Mouse (Mus musculus) neural tube, embryonic 15.5 days (tissue): ENCODE measurements at regions not wholly inside any gene's neighbourhood (a gene's known extent, or its start where the extent isn't known, plus 50 kb on each side); places are given as distances from the start of the nearest gene placed in this dataset.

ENCODE experiments used
- ATAC-seq: fragments of 200-750 bp; cut with Nextera tagmentation; 2 replicates; pipeline ENCODE4 v1.8.0; 2017; ENCODE audit warnings: mild to moderate bottlenecking, moderate TSS enrichment, moderate library complexity; ENCODE audit not compliant: low FRiP score
- H3K27ac ChIP-seq: fragments of 300-500 bp; sonication (generic); replicated peaks from 2 replicates; pipeline ENCODE4 v1.5.1; 2015; ENCODE audit warnings: mild to moderate bottlenecking, inconsistent platforms
- H3K27me3 ChIP-seq: fragments of 300-500 bp; sonication (generic); replicated peaks from 2 replicates; pipeline ENCODE4 v1.6.1; 2015; ENCODE audit warnings: inconsistent platforms
- H3K36me3 ChIP-seq: fragments of 300-500 bp; sonication (generic); 2 replicates; pipeline ENCODE4 v1.6.1; 2015; ENCODE audit warnings: inconsistent platforms
- H3K4me1 ChIP-seq: fragments of 300-500 bp; sonication (generic); 2 replicates; pipeline ENCODE4 v1.6.1; 2015; ENCODE audit warnings: inconsistent platforms
- H3K4me2 ChIP-seq: fragments of 300-500 bp; sonication (generic); 2 replicates; pipeline ENCODE4 v1.6.1; 2015; ENCODE audit warnings: inconsistent platforms, mild to moderate bottlenecking, moderate library complexity
- H3K4me3 ChIP-seq: fragments of 300-500 bp; sonication (generic); replicated peaks from 2 replicates; pipeline ENCODE4 v1.5.1; 2015; ENCODE audit warnings: mild to moderate bottlenecking, inconsistent platforms
- H3K9ac ChIP-seq: fragments of 300-500 bp; sonication (generic); replicated peaks from 2 replicates; pipeline ENCODE4 v1.6.1; 2015; ENCODE audit warnings: mild to moderate bottlenecking, inconsistent platforms
- H3K9me3 ChIP-seq: fragments of 300-500 bp; sonication (generic); replicated peaks from 2 replicates; pipeline ENCODE4 v1.6.1; 2016; ENCODE audit warnings: inconsistent platforms
- WGBS: fragments of 180-500 bp; shearing (Covaris S2); methylation state at CpG from one replicate; pipeline ENCODE4 v1.1.7; 2015; ENCODE audit warnings: mixed read lengths; 5-methylcytosine and 5-hydroxymethylcytosine counted together

DNA sequence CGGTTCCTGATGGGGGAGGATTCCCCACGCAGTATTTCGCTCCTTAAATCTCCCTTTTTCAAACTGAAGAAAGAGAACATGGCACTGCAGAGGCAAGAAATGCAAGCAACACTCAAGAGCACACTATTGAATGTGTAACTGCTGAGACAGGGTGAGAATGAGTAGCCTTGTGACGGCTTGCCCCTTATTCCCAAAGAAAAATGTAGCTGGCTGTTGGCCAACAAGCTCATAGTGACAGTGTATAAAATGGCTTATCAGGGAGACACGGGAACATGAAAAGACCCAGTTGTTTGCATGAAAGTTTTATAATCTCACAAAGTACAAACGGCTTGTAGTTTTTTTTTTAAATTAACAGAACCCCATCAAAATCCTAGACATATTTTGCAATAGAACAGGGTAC is 130.8 kb upstream of the Arglu1 start:
- no peaks in the 10 kb centered on the region for H3K36me3 ChIP-seq
- H3K4me3 ChIP-seq = no peak overlapping the region
- H3K9ac ChIP-seq = no peak overlapping the region
- peaks cover 5% of the 10 kb centered on the region; the same call in 1 of the 2 replicates for H3K4me1 ChIP-seq
- no peaks in the 10 kb centered on the region for H3K9me3 ChIP-seq
- no peaks in the 10 kb centered on the region for H3K27me3 ChIP-seq
- H3K4me2 ChIP-seq = no peak overlapping the region
- ATAC-seq = no peak
- no peak overlapping the region for H3K27ac ChIP-seq
- 62% methylated on average over 6 of the region's 6 CpGs for WGBS

- no peak for ATAC-seq
- H3K4me1 ChIP-seq = peaks cover 5% of the 10 kb centered on the region; the same call in 1 of the 2 replicates
- no peaks in the 10 kb centered on the region for H3K9me3 ChIP-seq
- H3K36me3 ChIP-seq = no peaks in the 10 kb centered on the region
- H3K9ac ChIP-seq = no peak overlapping the region
- no peak overlapping the region for H3K27ac ChIP-seq
- H3K4me3 ChIP-seq = no peak overlapping the region
- H3K27me3 ChIP-seq = no peaks in the 10 kb centered on the region
- H3K4me2 ChIP-seq = no peak overlapping the region
- 62% methylated on average over 6 of the region's 6 CpGs for WGBS
These were observed 130.3 kb upstream of the Arglu1 start for GRCm38 (mm10) chr8:8820614-8821013.

DNA sequence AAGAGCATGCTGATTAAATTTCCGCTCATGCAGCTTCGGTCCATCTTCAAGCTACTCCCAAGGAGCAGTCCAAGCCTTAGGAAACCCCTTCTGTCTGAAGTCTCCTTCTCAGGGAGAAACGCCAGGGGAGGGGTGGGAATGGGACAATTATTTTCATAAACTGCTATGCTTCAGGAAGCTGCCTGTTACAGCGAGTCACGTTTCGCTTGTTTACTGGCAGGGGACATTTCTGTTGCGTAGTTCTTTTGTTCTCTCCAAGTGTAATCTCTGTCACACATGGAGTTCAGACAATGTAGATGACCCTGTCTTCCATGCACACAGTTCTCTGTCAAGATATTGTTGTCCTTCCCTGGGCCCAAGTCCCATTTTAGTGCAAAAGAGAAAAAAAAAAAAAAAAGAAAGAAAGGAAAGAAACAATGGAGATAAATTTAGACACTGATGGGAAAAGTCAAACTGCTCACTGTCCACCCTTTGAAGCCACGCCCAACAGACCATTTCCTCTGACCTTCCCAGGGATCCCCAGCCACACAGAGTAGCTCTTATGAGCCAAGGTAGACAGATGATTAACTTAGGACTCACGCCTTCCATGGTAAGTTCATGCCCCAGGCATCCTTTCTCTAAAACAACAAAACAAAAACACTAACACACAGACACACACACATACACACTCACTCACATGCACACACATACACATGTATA is 129.1 kb upstream of the Arglu1 start:
- H3K36me3 ChIP-seq = no peaks in the 10 kb centered on the region
- no peak overlapping the region for H3K4me2 ChIP-seq
- no peak for ATAC-seq
- peaks cover 5% of the 10 kb centered on the region; the same call in 1 of the 2 replicates for H3K4me1 ChIP-seq
- H3K27me3 ChIP-seq = no peaks in the 10 kb centered on the region
- WGBS = 85% methylated on average over 9 of the region's 9 CpGs
- H3K9ac ChIP-seq = no peak overlapping the region
- no peak overlapping the region for H3K27ac ChIP-seq
- H3K9me3 ChIP-seq = no peaks in the 10 kb centered on the region
- H3K4me3 ChIP-seq = no peak overlapping the region

- H3K9ac ChIP-seq = no peak overlapping the region
- no peaks in the 10 kb centered on the region for H3K9me3 ChIP-seq
- H3K27me3 ChIP-seq = no peaks in the 10 kb centered on the region
- WGBS = 84% methylated on average over 5 of the region's 5 CpGs
- 0 out of 2 replicates have a peak, but pooled peaks cover 3% of the 10 kb centered on the region for H3K4me1 ChIP-seq
- H3K36me3 ChIP-seq = no peaks in the 10 kb centered on the region
- no peak overlapping the region for H3K27ac ChIP-seq
- no peak overlapping the region for H3K4me3 ChIP-seq
- no peak for ATAC-seq
- H3K4me2 ChIP-seq = no peak overlapping the region
These were observed 122.5 kb upstream of the Arglu1 start for GRCm38 (mm10) chr8:8812807-8813167.

- no peak overlapping the region for H3K4me2 ChIP-seq
- H3K9ac ChIP-seq = no peak overlapping the region
- H3K9me3 ChIP-seq = no peaks in the 10 kb centered on the region
- H3K4me3 ChIP-seq = no peak overlapping the region
- H3K36me3 ChIP-seq = no peaks in the 10 kb centered on the region
- H3K27me3 ChIP-seq = no peaks in the 10 kb centered on the region
- H3K4me1 ChIP-seq = 0 out of 2 replicates have a peak, but pooled peaks cover 3% of the 10 kb centered on the region
- ATAC-seq = no peak
- WGBS = 89% methylated on average over 21 of the region's 21 CpGs
- no peak overlapping the region for H3K27ac ChIP-seq
These were observed 121.9 kb upstream of the Arglu1 start for GRCm38 (mm10) chr8:8812051-8812806.

- no peak overlapping the region for H3K27ac ChIP-seq
- no peak for ATAC-seq
- 33% methylated on average over 4 of the region's 4 CpGs for WGBS
These were observed 120.6 kb upstream of the Arglu1 start for GRCm38 (mm10) chr8:8810928-8811327.

GRCm38 (mm10) chr8:8809835-8810439 is 119.6 kb upstream of the Arglu1 start:
- Histone ChIP-seq H3K4me1 (0 out of 2 replicates have a peak, but pooled peaks cover 3% of the 10 kb centered on the region), H3K36me3 (no peaks in the 10 kb centered on the region), H3K9me3 (no peaks in the 10 kb centered on the region), H3K4me3 (no peak overlapping the region), H3K9ac (no peak overlapping the region), H3K4me2 (no peak overlapping the region), H3K27me3 (no peaks in the 10 kb centered on the region; the same call in 1 of the 2 replicates), H3K27ac (no peak overlapping the region)
- ATAC-seq = no peak
- 40% methylated on average over 9 of the region's 9 CpGs for WGBS

More at GRCm38 (mm10) chr8:8810928-8811327, 120.6 kb upstream of the Arglu1 start:
- H3K9me3 ChIP-seq = no peaks in the 10 kb centered on the region
- no peak overlapping the region for H3K9ac ChIP-seq
- H3K4me2 ChIP-seq = no peak overlapping the region
- H3K36me3 ChIP-seq = no peaks in the 10 kb centered on the region
- H3K4me3 ChIP-seq = no peak overlapping the region
- H3K4me1 ChIP-seq = 0 out of 2 replicates have a peak, but pooled peaks cover 3% of the 10 kb centered on the region
- H3K27me3 ChIP-seq = no peaks in the 10 kb centered on the region

DNA sequence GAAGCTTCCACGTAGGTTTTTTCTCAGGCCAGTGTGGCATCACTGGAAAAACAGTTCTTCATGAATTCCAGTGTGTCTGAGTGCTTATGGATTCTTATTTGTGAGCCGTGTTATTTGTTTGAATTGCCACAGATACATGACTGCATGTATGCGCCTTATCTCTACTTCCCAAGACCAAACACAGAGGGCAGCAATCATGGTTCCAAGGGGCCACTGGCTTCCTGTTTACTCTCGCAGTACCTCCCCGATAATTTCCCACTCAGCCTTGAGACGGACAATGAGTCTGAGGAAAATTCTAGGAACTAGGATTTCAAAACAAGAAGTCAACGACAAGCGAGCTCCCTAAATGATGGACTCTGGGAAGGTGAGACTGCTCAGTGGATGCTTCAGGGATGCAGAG is 119.0 kb upstream of the Arglu1 start:
- WGBS = 87% methylated on average over 8 of the region's 8 CpGs
- H3K36me3 ChIP-seq = no peaks in the 10 kb centered on the region
- no peak for ATAC-seq
- no peak overlapping the region for H3K9ac ChIP-seq
- no peak overlapping the region for H3K4me2 ChIP-seq
- H3K27ac ChIP-seq = no peak overlapping the region
- 0 out of 2 replicates have a peak, but pooled peaks cover 3% of the 10 kb centered on the region for H3K4me1 ChIP-seq
- no peak overlapping the region for H3K4me3 ChIP-seq
- H3K27me3 ChIP-seq = no peaks in the 10 kb centered on the region; the same call in 1 of the 2 replicates
- no peaks in the 10 kb centered on the region for H3K9me3 ChIP-seq

DNA sequence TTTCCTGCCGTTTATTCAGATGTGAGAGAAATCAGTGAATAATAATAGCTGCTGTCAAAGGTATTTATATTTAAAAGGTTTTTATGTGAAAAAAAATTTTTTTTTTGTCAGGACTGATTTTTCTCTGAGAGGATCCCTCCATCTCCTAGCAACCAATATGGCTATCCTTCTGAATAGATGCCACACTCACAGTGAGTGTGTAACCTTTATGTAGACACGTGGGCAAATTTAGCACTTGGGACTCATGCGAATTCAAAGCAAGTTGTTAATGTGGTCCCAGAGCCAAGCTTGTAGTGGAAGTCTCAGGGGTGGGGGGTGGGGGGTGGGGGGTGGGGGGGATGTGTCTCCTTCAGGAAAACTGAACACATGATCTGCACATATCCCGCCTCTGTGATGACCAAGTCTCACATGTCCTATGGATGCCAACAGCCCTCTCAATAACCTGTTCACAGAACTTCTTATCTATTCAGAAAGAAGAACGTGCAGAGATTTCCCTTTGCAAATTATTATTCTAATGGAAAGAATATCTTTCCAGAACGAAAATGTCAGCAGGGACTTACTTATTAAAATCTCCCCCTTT is 112.5 kb upstream of the Arglu1 start:
- Histone ChIP-seq H3K36me3 (no peaks in the 10 kb centered on the region), H3K4me3 (no peak overlapping the region), H3K9ac (no peak overlapping the region), H3K4me2 (no peak overlapping the region), H3K27ac (no peak overlapping the region), H3K27me3 (no peaks in the 10 kb centered on the region; the same call in 1 of the 2 replicates), H3K9me3 (no peaks in the 10 kb centered on the region), H3K4me1 (peaks cover 9% of the 10 kb centered on the region)
- WGBS = 55% methylated on average over 6 of the region's 6 CpGs
- no peak; the same call in 1 of the 2 replicates for ATAC-seq

DNA sequence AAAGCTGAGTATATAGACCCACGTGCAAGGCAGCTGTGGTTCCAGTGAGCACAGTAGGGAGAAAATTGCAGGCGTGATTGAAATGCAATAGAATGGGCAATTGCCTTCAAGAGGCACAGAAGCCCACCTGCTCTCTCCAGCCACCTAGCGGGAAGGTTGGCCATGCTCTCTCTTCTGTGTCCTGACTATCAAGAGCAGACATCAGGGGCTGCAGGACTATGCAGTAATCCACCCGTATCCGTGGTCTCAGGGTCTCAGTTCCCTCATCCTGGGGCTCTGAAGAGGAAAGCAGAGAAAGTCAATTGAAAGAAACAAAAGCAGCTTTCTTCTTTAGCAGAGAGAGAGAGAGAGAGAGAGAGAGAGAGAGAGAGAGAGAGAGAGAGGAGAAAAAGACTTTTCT is 112.0 kb upstream of the Arglu1 start:
- H3K4me2 ChIP-seq = no peak overlapping the region
- H3K4me1 ChIP-seq = peaks cover 13% of the 10 kb centered on the region
- no peaks in the 10 kb centered on the region for H3K36me3 ChIP-seq
- no peaks in the 10 kb centered on the region; the same call in 1 of the 2 replicates for H3K27me3 ChIP-seq
- no peak overlapping the region for H3K4me3 ChIP-seq
- no peak overlapping the region for H3K27ac ChIP-seq
- H3K9ac ChIP-seq = no peak overlapping the region
- no peaks in the 10 kb centered on the region for H3K9me3 ChIP-seq
- 14% methylated on average over 5 of the region's 5 CpGs for WGBS
- peak; percentile 46; the same call in 1 of the 2 replicates for ATAC-seq

DNA sequence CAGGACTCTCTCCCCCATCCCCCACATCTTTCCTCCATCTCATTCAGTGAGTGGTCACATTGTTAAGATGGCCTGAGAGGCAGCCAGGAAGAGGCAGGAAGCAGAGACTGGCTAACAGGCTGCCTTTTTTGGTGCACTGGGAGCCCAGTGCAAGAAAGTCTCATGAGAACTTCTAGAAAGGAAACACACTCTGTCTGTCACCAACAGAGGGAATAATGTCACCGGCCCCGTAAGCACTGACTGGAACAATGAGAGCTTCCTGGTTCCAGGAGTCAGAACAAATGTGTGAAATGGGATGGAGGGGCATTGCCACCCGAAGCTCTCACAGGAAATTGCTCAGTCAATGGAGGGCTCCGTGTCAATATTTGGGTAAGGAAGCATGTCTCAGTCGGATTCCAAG is 111.3 kb upstream of the Arglu1 start:
- Histone ChIP-seq H3K4me3 (no peak overlapping the region), H3K4me1 (peaks cover 14% of the 10 kb centered on the region), H3K9ac (no peak overlapping the region), H3K27me3 (no peaks in the 10 kb centered on the region; the same call in 1 of the 2 replicates), H3K36me3 (no peaks in the 10 kb centered on the region), H3K4me2 (no peak overlapping the region), H3K27ac (no peak overlapping the region), H3K9me3 (no peaks in the 10 kb centered on the region)
- 61% methylated on average over 5 of the region's 5 CpGs for WGBS
- no peak for ATAC-seq
